Mouse (Mus musculus) midbrain, embryonic 10.5 days (tissue): ENCODE data around the gene Eepd1. TPM values are rescaled to one million over a fixed set of nuclear protein-coding genes. Genes with fewer than 3 reads are reported as not detected.

Experiments
- DNase-seq: peaks from one replicate; pipeline ENCODE4 v3.0.0-alpha.2; 2017; ENCODE audit warnings: low spot score
- H3K27ac ChIP-seq: fragments of 300-500 bp; sonication (generic); replicated peaks from 2 replicates; pipeline ENCODE4 v1.5.1; 2016; ENCODE audit warnings: mild to moderate bottlenecking
- H3K27me3 ChIP-seq: fragments of 300-500 bp; sonication (generic); 2 replicates; pipeline ENCODE4 v1.6.1; 2016; ENCODE audit warnings: low read depth, mild to moderate bottlenecking; ENCODE audit not compliant: poor library complexity, severe bottlenecking
- H3K36me3 ChIP-seq: fragments of 300-500 bp; sonication (generic); 2 replicates; pipeline ENCODE4 v1.6.1; 2016; ENCODE audit warnings: mild to moderate bottlenecking, moderate library complexity
- H3K4me1 ChIP-seq: fragments of 300-500 bp; sonication (generic); 2 replicates; pipeline ENCODE4 v1.6.1; 2016
- H3K4me3 ChIP-seq: fragments of 300-500 bp; sonication (generic); 2 replicates; pipeline ENCODE4 v1.5.1; 2016; ENCODE audit warnings: mild to moderate bottlenecking, moderate library complexity
- H3K9me3 ChIP-seq: fragments of 300-500 bp; sonication (generic); replicated peaks from 2 replicates; pipeline ENCODE4 v1.6.1; 2016; ENCODE audit warnings: mild to moderate bottlenecking
- WGBS: fragments of 180-500 bp; shearing (Covaris S2); methylation state at CpG from one replicate; pipeline ENCODE4 v1.1.7; 2016; 5-methylcytosine and 5-hydroxymethylcytosine counted together
- polyA plus RNA-seq: library from polyadenylated mRNA; unstranded; fragments of >200 nt; fragmentation: Nextera tagmentation; extraction: Ambion mirVana; gene quantifications from 2 replicates; pipeline ENCODE4 v1.2.1, GENCODE M21; 2016

Eepd1 gene
- polyA plus RNA-seq, 1 experiment from 2014 or later, result 11.4 TPM

GRCm38 (mm10) chr9:25552532-25552931 lies 71.2 kb downstream of the Eepd1 start:
- Histone ChIP-seq H3K4me1 (no peaks in the 10 kb centered on the region), H3K27me3 (no peaks in the 10 kb centered on the region), H3K9me3 (no peaks in the 10 kb centered on the region), H3K27ac (no peak overlapping the region), H3K36me3 (no peaks in the 10 kb centered on the region), H3K4me3 (no peak overlapping the region)
- 83% methylated on average over 2 of the region's 2 CpGs for WGBS
- no peak for DNase-seq

- Histone ChIP-seq H3K9me3 (no peaks in the 10 kb centered on the region), H3K4me1 (no peaks in the 10 kb centered on the region), H3K36me3 (no peaks in the 10 kb centered on the region), H3K27ac (no peak overlapping the region), H3K27me3 (no peaks in the 10 kb centered on the region), H3K4me3 (no peak overlapping the region)
- WGBS, result 88% methylated on average over 6 of the region's 6 CpGs
- DNase-seq, result no peak
Observed at GRCm38 (mm10) chr9:25554246-25554803, 73.0 kb downstream of the Eepd1 start.

- Histone ChIP-seq H3K36me3 (no peaks in the 10 kb centered on the region), H3K4me3 (no peak overlapping the region), H3K27me3 (no peaks in the 10 kb centered on the region), H3K4me1 (no peaks in the 10 kb centered on the region), H3K9me3 (no peaks in the 10 kb centered on the region), H3K27ac (no peak overlapping the region)
- 86% methylated on average over 6 of the region's 6 CpGs for WGBS
- no peak for DNase-seq
Observed at GRCm38 (mm10) chr9:25555261-25555660, 73.9 kb downstream of the Eepd1 start.

DNA sequence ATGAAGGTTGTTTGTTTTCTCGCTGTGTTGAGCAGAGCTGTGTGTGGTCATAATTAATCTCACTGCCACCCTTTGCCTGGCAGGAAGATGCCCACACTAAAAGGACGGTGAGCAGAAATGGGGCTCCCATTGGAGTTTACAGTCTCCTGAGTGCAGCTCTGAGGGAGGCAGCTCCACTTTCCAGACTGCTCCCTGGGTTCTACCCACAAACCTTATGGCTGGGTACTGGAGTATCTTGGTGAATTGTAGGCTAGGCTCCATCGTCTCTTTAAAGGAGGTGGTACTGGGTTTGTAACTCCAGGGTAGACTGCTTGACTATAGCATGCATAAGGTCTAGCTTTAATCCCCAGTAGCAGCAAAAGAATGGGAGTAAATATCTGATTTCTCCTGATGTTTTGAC lies 74.7 kb downstream of the Eepd1 start:
- H3K36me3 ChIP-seq, result no peaks in the 10 kb centered on the region
- 90% methylated on average over 3 of the region's 3 CpGs for WGBS

DNA sequence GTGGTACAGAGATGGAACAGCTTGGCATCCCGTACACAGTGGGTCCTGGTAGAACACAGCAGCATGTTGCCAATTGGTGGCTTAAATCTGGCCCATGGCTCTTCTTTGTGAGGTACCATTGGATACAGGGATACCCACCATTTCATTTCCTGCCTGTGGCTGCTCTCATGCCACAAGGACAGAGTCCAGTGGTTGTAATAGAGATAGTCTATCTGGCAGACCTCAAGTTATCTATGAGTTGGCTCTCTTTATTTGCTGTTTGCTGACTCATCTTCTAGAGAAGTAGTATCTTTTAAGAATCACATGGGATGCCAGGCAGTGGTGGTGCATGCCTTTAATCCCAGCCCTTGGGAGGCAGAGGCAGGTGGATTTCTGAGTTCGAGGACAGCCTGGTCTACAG lies 76.0 kb downstream of the Eepd1 start:
- no peaks in the 10 kb centered on the region for H3K4me1 ChIP-seq
- DNase-seq, result no peak
- H3K36me3 ChIP-seq, result no peaks in the 10 kb centered on the region
- WGBS, result 92% methylated on average over 2 of the region's 2 CpGs
- H3K27ac ChIP-seq, result no peak overlapping the region
- H3K9me3 ChIP-seq, result no peaks in the 10 kb centered on the region
- no peaks in the 10 kb centered on the region for H3K27me3 ChIP-seq
- H3K4me3 ChIP-seq, result no peak overlapping the region

More for the DNA sequence above, 74.7 kb downstream of the Eepd1 start:
- Histone ChIP-seq H3K4me3 (no peak overlapping the region), H3K27me3 (no peaks in the 10 kb centered on the region), H3K9me3 (no peaks in the 10 kb centered on the region), H3K4me1 (no peaks in the 10 kb centered on the region), H3K27ac (no peak overlapping the region)
- DNase-seq, result no peak

- no peak for DNase-seq
- H3K4me3 ChIP-seq, result no peak overlapping the region
- no peaks in the 10 kb centered on the region for H3K4me1 ChIP-seq
- H3K27me3 ChIP-seq, result no peaks in the 10 kb centered on the region
- H3K9me3 ChIP-seq, result peaks cover 6% of the 10 kb centered on the region; the same call in 1 of the 2 replicates
- WGBS, result 90% methylated on average over 3 of the region's 3 CpGs
- no peak overlapping the region for H3K27ac ChIP-seq
- no peaks in the 10 kb centered on the region for H3K36me3 ChIP-seq
Observed at GRCm38 (mm10) chr9:25558834-25559233, 77.5 kb downstream of the Eepd1 start.

DNA sequence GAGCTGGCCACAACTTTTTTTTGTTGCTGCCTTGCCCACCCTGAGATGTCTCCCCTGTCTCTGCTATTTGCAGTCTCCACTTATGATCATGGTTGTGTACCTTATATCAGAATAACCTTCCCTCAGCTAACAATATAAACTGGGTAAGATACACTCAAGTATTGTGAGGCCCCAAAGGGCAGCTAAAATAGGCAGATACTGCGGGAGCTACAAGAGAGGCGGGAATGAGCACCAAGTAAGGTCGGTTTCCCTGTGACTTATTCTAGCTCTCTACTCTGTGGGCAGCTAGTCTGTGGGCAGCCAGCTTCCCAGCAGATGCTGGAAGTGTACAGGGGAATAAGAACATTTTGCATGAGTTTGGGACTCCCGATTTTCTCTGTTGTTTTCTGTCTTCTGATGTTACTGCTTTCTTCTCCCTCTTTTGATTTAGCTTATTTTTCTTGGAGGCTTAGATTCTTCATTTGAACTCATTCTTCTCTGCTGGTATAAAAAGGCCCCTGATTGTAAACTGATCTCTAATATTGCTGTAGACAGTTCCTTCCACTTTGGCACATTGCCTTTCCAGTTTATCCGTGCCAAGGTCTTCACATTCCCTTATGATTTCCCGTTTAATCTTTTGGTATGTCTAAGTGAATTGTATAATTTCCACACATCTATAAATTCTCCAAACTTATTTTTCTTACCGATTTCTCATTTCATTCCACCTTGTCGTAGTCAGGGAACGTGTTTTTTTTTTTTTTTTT lies 78.8 kb downstream of the Eepd1 start:
- peaks cover 6% of the 10 kb centered on the region; the same call in 1 of the 2 replicates for H3K9me3 ChIP-seq
- no peaks in the 10 kb centered on the region for H3K27me3 ChIP-seq
- no peak for DNase-seq
- no peaks in the 10 kb centered on the region for H3K4me1 ChIP-seq
- no peaks in the 10 kb centered on the region for H3K36me3 ChIP-seq
- H3K4me3 ChIP-seq, result no peak overlapping the region
- WGBS, result 87% methylated on average over 9 of the region's 9 CpGs
- no peak overlapping the region for H3K27ac ChIP-seq

GRCm38 (mm10) chr9:25561143-25561542 lies 79.8 kb downstream of the Eepd1 start:
- Histone ChIP-seq H3K36me3 (no peaks in the 10 kb centered on the region), H3K27ac (no peak overlapping the region), H3K4me1 (no peaks in the 10 kb centered on the region), H3K27me3 (no peaks in the 10 kb centered on the region), H3K9me3 (peaks cover 6% of the 10 kb centered on the region; the same call in 1 of the 2 replicates), H3K4me3 (no peak overlapping the region)
- 93% methylated on average over 1 of the region's 1 CpGs for WGBS
- no peak for DNase-seq

- H3K36me3 ChIP-seq, result no peaks in the 10 kb centered on the region
- no peak for DNase-seq
- no peaks in the 10 kb centered on the region for H3K27me3 ChIP-seq
- H3K4me3 ChIP-seq, result no peak overlapping the region
- peaks cover 6% of the 10 kb centered on the region; the same call in 1 of the 2 replicates for H3K9me3 ChIP-seq
- no peaks in the 10 kb centered on the region for H3K4me1 ChIP-seq
- WGBS, result 82% methylated on average over 4 of the region's 4 CpGs
- no peak overlapping the region for H3K27ac ChIP-seq
Observed at GRCm38 (mm10) chr9:25563806-25564205, 82.5 kb downstream of the Eepd1 start.

DNA sequence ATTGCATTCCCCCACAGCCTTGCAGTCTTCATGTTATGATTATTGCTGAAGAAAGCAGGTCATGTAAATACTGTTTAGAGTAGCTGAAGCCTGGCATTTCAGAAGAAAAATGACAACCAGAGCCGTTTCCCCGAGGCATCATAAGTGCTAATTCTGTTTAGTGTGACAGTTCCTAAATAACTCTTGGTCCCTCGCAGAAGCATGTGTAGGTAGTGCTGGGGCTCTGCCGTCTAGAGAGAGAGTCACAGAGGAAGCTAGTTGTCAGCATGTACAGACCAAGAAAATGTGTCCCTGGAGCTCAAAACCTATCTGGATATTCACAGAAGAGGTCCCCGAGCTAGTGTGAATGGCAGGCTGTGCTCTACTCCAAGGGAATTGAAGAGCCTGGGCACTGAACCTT lies 85.7 kb downstream of the Eepd1 start:
- H3K4me3 ChIP-seq, result no peak overlapping the region
- no peak overlapping the region for H3K27ac ChIP-seq
- peaks cover 12% of the 10 kb centered on the region for H3K4me1 ChIP-seq
- no peaks in the 10 kb centered on the region for H3K27me3 ChIP-seq
- H3K9me3 ChIP-seq, result peaks cover 6% of the 10 kb centered on the region; the same call in 1 of the 2 replicates
- no peaks in the 10 kb centered on the region for H3K36me3 ChIP-seq
- no peak for DNase-seq
- WGBS, result 88% methylated on average over 5 of the region's 5 CpGs

- no peak for DNase-seq
- WGBS, result 83% methylated on average over 3 of the region's 3 CpGs
- no peak overlapping the region for H3K27ac ChIP-seq
- H3K36me3 ChIP-seq, result no peaks in the 10 kb centered on the region
- H3K4me3 ChIP-seq, result no peak overlapping the region
- peaks cover 12% of the 10 kb centered on the region for H3K4me1 ChIP-seq
- no peaks in the 10 kb centered on the region for H3K27me3 ChIP-seq
- H3K9me3 ChIP-seq, result 0 out of 2 replicates have a peak, but pooled peaks cover under 1% of the 10 kb centered on the region
Observed at GRCm38 (mm10) chr9:25568783-25569182, 87.4 kb downstream of the Eepd1 start.

DNA sequence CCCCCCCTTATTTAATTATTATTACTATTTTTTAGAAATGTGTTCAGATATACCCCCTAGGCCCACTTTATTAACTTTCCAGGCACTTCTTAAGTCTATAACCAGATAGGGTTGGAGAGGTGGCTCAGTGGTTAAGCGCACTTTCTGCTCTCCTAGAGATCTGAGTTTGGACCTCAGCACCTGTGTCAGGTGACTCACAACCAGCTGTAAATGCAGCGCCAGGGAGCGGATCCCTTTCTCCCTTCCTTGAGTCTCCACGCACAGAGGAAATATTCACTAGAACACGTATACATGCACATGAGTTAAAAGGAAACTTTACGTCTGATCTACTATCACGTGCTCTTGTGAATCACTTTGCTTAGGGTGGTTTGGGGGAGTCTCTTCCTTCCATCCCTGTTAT lies 88.7 kb downstream of the Eepd1 start:
- no peaks in the 10 kb centered on the region for H3K36me3 ChIP-seq
- no peaks in the 10 kb centered on the region for H3K27me3 ChIP-seq
- H3K4me1 ChIP-seq, result peaks cover 12% of the 10 kb centered on the region
- 95% methylated on average over 7 of the region's 7 CpGs for WGBS
- no peak for DNase-seq
- no peak overlapping the region for H3K4me3 ChIP-seq
- H3K9me3 ChIP-seq, result no peaks in the 10 kb centered on the region
- H3K27ac ChIP-seq, result no peak overlapping the region

DNA sequence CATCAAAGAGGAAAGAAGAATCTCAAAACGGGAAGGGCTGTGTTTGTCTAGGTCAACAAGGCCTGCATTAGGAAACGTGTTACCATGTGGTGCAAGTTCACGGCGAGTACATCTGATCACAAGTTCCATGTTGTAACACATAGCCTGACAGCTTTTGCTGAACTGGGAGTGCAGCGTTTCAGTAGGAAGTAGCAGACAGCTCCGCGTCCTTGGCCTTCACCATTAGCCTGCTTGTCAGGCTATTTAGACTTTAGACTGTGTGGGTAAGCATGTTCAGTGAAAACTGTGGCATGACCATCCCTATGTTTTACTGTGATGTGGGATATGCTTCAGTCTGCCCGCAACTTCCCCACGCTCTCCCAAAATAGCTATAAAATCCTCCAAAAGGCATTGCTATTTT lies 89.1 kb downstream of the Eepd1 start:
- peaks cover 12% of the 10 kb centered on the region for H3K4me1 ChIP-seq
- H3K27ac ChIP-seq, result no peak overlapping the region
- WGBS, result 93% methylated on average over 9 of the region's 9 CpGs

More for the DNA sequence above, 89.1 kb downstream of the Eepd1 start:
- Histone ChIP-seq H3K27me3 (no peaks in the 10 kb centered on the region), H3K4me3 (no peak overlapping the region), H3K9me3 (no peaks in the 10 kb centered on the region), H3K36me3 (no peaks in the 10 kb centered on the region)
- DNase-seq, result no peak
